Mouse (Mus musculus) common myeloid progenitor, adult 5-6 weeks (primary cell): ENCODE results near the gene Cct8. TPM values are rescaled to one million over a fixed set of nuclear protein-coding genes. Genes with fewer than 3 reads are reported as not detected.

Experiments used
- ATAC-seq: replicated peaks from 2 replicates; pipeline ENCODE4 v1.8.0; 2016; ENCODE audit warnings: low read depth, mild to moderate bottlenecking, moderate TSS enrichment, inconsistent platforms; ENCODE audit not compliant: poor library complexity, severe bottlenecking
- total RNA-seq: library from RNA; stranded (forward); fragments of 200-1000, 187-1606 nt; gene quantifications from 2 replicates; pipeline ENCODE4 v1.2.3, GENCODE M21; 2017

Gene Cct8
- total RNA-seq, 1 experiment from 2014 or later = 907 TPM

- ATAC-seq = no peak
Measured at GRCm38 (mm10) chr16:87453226-87453625, 42.4 kb downstream of the Cct8 start.

DNA sequence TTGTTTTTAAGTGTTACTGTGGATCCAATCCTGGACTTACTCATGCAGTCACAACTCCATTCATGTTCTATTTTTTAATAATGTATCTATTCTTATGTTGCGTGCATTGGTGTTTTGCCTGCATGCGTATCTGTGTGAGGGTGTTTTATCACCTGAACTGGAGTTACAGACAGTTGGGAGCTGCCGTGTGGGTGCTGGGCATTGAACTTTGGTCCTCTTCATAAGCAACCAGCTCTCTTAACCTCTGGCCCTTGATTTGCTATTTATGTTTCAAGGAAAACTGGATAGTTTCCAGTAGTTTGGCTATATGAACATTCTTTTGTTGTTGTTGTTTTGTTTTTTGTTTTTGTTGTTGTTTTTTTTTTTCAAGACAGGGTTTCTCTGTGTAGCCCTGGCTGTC, 50.1 kb downstream of the Cct8 start:
- no peak for ATAC-seq

GRCm38 (mm10) chr16:87445110-87445509, 50.6 kb downstream of the Cct8 start:
- no peak for ATAC-seq

DNA sequence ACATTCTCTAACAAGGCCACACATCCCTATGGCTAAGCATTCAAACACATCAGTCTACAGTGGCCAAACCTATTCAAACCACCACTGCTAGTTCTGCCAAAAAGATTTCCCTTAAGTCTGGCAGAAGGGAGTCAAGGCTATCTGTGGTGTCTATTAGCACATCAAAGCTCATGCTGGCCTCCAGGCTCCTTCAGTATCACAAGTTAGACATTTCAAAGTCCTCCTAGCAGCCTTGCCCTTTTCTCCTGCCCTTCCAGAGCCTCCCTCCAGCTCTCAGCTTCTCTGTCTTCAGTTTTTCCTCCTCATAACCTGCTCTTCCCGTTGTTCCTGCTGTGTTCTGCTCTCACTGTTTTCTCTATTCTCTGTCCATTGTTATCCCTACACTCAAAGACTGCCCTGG, 51.6 kb downstream of the Cct8 start:
- ATAC-seq = no peak

DNA sequence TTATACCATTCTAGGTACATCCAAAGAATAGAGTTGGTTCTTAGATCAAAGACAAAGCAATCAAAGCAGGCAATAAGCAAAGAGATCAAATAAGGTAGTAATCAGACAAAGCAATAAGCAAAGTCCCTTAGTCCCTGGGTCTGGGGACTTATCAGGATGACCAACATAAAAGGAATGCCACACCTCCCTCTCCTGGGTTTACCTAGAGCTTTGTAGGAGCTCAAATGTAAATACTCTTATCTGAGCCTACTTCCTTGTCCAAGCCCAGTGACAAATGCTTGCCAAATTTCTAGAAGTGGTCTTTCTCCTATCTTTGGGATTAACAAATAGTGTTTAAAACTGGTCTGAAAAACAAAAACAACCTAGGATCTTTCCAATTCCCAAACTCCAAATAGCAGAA, 52.4 kb downstream of the Cct8 start:
- ATAC-seq = no peak

- ATAC-seq = no peak
Measured at GRCm38 (mm10) chr16:87442291-87442690, 53.4 kb downstream of the Cct8 start.

GRCm38 (mm10) chr16:87441089-87441488, 54.6 kb downstream of the Cct8 start:
- ATAC-seq = peak; percentile 64

DNA sequence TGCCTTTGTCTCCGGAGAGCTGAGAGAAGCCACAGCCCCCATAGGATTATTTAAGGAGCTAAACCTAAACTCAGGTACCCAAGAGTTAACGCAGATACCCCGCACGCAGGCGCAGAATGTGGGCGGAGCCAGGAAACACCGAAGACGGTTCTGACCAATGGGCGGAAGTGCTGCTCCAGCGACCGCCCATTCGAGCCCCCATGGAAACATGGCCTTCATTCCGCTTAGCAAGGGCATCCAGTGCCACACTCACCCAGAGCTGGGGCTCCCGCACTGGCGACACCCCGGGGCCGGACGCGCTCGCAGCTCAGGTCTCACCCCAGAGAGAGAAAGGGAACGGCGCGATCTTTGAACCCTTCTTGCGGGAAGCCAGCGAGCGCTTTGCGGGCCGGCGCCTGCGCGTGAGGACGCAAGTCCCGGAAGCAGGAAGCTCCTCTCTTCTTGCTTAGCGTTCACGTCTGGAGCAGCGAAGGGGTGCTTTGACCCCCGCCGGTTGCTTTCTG, 55.4 kb downstream of the Cct8 start, which contains the start of gene Rwdd2b:
Gene Rwdd2b, minus strand, starts transcription at position 390 of the 503 bp plus-strand sequence.
- ATAC-seq = peak; percentile 94

DNA sequence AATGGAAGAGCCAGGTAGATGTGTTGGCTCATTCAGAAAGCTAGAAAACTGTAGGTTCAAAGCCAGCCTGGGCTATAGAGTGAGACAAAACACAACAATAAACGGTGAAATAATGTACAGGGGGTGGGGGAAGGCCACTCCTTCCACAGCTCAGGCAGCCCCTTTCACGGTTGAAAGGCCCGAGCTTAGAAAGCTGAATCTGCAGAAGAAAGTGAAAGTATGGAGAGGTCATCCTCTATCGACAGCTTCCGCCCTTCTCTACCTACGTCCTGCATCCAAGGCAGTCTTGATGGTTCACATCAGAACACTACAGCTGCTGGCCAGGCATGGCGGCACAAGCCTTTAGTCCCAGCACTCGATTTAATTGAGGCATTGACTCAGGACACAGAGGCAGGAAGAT, 57.0 kb downstream of the Cct8 start:
- no peak for ATAC-seq

GRCm38 (mm10) chr16:87437096-87437495, 58.6 kb downstream of the Cct8 start:
- no peak for ATAC-seq

DNA sequence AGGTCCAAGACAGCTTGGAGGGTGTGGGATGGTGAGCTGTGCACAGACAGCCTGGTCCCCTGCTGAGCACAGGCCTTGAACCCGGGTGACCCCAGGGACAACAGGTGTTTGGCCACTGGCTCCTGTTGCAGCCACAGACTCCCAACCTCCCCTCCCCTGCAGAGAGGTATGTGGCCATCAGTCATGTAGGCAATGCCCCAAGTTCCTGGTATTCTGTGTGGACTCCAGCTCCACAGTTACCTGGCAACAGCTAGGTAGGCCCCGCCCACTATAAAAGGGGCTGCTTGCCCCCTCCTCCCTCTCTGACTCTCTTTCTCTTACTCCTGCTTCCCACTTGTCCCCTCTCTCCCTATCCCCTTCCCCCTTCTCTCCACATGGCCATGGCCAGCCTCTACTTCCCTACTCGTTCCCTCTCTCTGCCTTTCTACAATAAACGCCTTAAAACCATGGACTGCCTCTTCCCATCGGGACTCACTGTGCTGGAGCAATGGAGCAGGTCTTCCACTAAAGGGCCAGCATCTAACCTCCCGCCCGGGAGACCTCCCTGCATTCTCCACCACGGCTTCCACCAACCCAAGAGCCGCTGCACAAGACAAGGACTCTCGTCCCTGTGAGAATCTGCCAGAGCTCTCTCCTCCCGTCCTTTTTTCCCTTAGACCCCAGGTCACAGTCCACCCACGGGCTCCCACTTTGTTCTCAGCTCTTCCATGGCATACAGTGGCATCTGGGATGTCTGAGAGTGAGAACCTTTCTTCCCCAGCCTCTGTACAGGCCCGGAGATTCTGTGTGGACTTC, 60.1 kb downstream of the Cct8 start:
- no peak for ATAC-seq

DNA sequence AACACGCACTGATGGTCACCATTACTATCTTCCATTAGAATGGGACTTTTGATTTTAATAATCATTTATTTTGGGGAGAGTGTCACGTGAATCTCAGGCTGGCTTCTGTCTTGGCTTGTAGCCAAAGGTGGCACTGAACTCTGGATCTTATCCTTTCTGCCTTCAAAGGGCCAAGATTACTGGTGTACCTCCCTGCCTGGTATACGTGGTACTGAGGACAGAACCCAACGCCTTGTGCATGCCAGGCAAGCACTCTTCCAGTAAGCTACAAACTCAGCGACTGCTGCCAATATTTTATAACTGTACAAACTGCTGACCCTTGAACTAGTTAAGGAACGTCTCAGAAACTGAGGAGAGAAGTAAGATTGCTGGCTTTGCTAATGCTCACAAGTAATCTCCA, 60.7 kb downstream of the Cct8 start:
- no peak for ATAC-seq

DNA sequence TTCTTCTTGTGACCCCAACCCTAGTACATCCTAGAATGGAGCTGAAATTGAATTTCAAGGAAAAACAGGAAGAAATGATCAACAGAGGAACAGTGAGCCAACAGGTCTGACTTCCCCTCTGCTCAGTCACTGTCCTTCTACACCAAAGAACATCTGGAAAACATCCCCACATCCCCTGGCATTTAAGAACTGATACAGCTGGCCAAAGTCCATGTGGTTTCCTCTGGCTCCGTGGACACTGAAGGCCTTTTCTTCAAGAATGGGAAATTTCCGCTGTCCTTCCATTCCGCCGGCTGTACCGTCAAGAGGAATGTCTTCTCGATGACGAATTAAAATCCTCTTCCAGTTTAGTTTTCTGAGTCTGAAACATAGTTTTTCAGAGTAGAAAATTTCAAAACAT, 61.4 kb downstream of the Cct8 start:
- ATAC-seq = no peak

Other genes with a start within 250 kb of the Cct8 start
- 13.5 and 14.9 TPM in 2 replicates for gene N6amt1, start 141.7 kb downstream of the Cct8 start, total RNA-seq
- gene Ltn1, start 63.3 kb downstream of the Cct8 start, total RNA-seq = 30.5 and 38.3 TPM in 2 replicates
- gene Rwdd2b, start 55.3 kb downstream of the Cct8 start, total RNA-seq = 12.3 and 16.1 TPM in 2 replicates
- gene Usp16, start 41.2 kb downstream of the Cct8 start, total RNA-seq = 135 and 172 TPM in 2 replicates
- gene Map3k7cl, start 57.5 kb upstream of the Cct8 start, total RNA-seq = not detected in 2 replicates
- 29.2 and 33.9 TPM in 2 replicates for gene Bach1, start 203.1 kb upstream of the Cct8 start, total RNA-seq